Mouse (Mus musculus) testis, adult 2 months (tissue): ENCODE measurements around the gene Prr7.

Experiments used
- CTCF ChIP-seq: fragments of 200-500 bp; IDR thresholded peaks from 2 replicates; pipeline ENCODE4 v1.5.1; 2012; ENCODE audit warnings: low read depth, mild to moderate bottlenecking, inconsistent platforms, low read length, moderate library complexity; ENCODE audit not compliant: control insufficient read depth, insufficient read depth, insufficient replicate concordance
- POLR2A ChIP-seq: fragments of 200-500 bp; IDR thresholded peaks from 2 replicates; pipeline ENCODE4 v1.6.1; 2012; ENCODE audit warnings: low read depth, mild to moderate bottlenecking, inconsistent platforms, low read length, moderate library complexity; ENCODE audit not compliant: control insufficient read depth

DNA sequence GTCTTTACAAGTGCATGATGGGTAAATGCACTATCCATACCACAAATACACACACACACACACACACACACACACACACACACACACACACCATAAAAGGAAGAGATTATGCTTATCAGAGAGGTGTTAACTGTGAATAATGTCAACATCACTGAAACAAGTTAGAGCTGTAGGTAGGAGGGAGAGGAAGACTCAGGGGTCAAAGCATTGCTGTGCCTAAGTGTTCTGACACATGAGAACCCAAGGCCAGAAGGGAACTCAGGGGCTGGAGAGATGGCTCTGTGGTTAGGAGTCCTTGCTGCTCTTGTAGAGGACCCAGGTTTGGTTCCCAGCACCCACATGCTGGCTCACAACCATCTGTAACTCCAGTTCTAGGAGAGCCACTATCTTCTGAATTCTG lies 15.9 kb downstream of the Prr7 start:
- TF ChIP-seq CTCF: no peak
- TF ChIP-seq POLR2A: no peak
